Mouse (Mus musculus): ENCODE data around the gene Olfr56.

Olfr56 gene

DNA sequence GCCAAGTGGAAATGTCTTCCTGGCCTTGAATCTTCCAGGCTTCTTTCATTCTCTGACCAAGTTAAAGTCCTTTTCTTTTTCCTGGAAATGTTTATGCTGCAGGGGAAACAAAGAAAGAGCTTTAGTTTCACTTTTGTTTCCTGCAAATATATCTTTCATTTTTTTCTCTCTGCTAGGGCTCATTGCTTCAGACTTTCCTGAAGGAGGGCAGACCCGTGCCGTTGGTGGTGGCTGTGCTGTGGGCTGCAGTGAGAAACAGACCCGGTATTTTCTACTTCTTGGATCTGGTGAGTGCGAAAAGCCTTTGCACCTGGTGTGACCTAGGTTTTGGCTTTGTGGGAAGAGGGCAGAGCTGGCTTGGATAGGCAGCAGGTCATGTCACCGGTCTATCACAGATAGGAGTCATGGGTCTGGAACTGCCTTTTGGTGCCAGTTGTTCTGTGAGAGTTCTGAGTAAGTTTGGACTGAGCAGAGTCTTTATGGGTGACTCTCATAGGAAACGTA, 108.2 kb downstream of the Olfr56 start:
- in situ Hi-C loops (cut with MboI; ENCODE audit: low pct_unique_long_range_greater_than_20kb in 1 of 2, low sequenced_read_pairs in 2 of 2, unreplicated experiment in 1 of 2), result loop anchor here in 1 of 2 experiments (25.0 kb wide), 1 partner anchor 200 kb away; no protein-coding TSS in a partner anchor

DNA sequence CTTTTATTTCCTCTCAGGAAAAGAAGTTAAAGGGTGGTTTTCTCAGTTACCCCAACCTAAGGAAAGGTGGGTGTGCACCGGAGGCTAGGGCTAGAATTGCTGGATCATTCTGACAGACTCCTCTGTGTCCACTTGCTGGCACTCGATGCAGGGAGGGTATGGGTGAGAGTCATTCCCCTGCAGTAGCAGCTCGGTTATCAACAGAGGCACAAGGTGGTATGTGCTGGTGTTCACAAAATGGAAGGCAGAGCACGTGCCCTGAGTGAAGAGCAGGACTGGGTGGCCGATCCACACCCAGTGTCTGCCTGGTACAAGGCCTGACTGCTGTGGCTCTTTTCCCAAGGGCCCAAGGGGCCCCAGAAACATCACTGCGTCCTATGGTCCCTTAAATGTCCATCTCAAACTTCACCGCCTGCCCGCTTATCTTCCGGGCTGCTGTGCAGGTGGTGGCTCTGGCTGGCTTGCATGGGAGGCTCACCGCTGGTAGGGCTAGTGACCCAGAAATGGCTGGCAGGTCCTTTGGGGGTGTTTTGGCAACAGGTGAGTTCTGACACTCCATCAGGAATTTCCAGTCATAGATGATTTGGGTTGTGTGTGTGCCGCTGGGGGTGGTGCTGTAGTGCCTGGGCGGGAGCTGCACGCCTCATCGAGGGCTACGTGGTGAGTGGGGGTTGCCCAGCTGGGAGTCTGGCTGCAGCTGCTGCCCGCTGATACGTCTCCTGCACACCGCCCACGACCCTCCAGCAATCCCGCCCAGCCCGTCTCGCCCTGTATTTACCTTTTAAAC, 109.3 kb downstream of the Olfr56 start:
- in situ Hi-C loops (cut with MboI; ENCODE audit: low pct_unique_long_range_greater_than_20kb in 1 of 2, low sequenced_read_pairs in 2 of 2, unreplicated experiment in 1 of 2), result loop anchor here in 1 of 2 experiments (25.0 kb wide), 1 partner anchor 201 kb away; no protein-coding TSS in a partner anchor

DNA sequence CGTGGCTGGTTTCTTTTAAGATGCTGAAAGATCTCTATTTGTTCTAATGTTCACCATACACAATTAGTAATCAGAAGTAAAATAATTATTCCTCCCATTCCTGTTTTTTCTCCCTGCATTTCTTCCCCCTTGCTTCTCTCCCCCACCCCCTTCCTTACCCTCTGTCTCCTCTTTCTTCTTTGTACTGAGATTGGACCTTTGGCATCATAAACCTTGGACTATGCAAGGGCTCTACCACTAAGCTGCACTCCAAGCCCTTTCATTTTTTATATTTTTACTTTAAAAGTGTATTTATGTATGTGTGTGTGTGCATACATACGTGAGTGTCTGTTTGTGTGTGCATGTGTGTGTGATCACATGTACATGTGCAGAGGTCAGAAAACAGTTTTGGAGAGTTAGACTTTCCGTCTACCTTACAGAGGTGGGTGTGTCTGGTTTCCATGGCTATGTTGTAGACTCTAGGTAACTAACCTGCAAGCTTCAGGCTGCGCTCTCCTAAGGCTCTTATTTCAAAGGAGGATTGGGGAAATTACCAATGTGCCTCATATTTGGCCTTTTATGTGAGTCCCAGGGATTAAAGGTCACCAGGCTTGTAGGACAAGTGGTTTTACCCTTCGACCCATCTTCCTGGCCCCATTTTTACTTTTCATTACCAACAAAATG, 110.4 kb downstream of the Olfr56 start:
- in situ Hi-C loops (cut with MboI; ENCODE audit: low pct_unique_long_range_greater_than_20kb in 1 of 2, low sequenced_read_pairs in 2 of 2, unreplicated experiment in 1 of 2), result loop anchor here in 1 of 2 experiments (25.0 kb wide), 1 partner anchor 202 kb away; no protein-coding TSS in a partner anchor

DNA sequence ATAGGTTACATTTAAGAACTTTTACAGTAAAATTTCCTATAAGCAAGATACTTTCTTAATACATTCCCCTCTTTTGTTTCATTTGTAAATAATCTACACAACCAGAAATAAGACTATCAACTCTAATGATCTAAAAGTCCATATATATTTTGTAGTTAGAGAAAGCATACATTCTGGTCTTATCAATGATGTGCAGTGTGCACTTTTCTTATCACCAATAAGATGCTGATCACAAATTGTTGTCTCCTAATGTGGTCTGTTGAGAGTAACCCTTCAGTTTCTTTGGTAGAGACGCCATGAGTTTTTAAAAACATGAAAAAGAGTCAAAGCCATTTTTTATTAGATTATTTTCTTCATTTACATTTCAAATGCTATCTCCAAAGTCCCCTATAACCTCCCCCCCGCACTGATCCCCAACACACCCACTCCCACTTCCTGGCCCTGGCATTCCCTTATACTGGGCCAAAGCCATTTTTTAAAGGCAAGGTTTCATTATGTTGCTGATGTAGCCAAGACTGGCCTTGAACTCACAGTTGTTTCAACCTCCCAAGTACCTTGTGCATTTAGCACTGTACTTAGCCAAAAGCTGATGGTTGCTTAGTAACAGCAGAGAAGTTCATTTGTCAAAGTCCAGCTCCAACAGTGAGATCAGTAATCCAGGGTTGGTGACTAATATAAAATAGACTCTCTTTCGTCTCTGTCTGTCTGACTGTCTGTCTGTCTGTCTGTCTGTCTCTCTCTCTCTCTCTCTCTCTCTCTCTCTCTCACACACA, 111.2 kb downstream of the Olfr56 start:
- in situ Hi-C loops (cut with MboI; ENCODE audit: low pct_unique_long_range_greater_than_20kb in 1 of 2, low sequenced_read_pairs in 2 of 2, unreplicated experiment in 1 of 2), result loop anchor here (10.0 to 25.0 kb wide), 2 partner anchors 203 to 305 kb away; no protein-coding TSS in a partner anchor

DNA sequence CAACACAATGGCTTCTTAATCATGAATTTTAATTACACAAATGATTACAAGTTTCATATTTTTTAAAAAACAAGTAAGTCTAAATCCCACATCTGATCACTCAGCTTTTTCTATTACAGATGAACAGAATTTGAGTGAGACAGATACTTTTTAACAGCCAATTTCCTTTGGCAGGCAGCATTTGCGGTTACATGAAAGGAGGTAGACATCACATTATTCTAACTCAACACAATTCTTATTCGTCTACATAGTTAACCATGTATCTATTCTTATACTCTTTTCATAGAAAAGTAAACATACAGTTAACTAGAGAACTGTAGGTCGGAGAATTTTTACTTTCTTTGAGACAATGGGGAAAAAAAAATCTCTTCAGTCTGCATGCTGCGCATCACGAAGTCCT, 111.9 kb downstream of the Olfr56 start:
- in situ Hi-C loops (cut with MboI; ENCODE audit: low pct_unique_long_range_greater_than_20kb in 1 of 2, low sequenced_read_pairs in 2 of 2, unreplicated experiment in 1 of 2), result loop anchor here (10.0 to 25.0 kb wide), 2 partner anchors 203 to 306 kb away; no protein-coding TSS in a partner anchor

DNA sequence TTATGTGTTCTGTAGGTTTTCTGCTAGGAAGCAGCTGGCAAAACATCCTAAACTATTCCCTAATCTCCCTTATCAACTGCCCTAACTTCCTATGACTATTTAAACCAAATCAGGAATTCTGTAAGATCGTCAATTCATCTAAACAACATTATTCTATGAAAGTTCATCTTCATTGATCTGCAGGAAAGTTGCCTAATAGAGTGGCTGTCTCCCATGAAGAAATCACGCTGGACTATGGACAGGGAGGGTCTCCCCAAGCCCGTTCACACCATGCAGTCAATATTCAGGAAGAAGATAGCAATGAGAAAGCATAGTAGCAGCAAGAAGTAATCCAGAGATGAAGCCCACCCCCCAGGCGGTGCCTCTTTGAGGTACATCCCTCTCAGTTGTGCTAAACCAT, 112.5 kb downstream of the Olfr56 start:
- in situ Hi-C loops (cut with MboI; ENCODE audit: low pct_unique_long_range_greater_than_20kb in 1 of 2, low sequenced_read_pairs in 2 of 2, unreplicated experiment in 1 of 2), result loop anchor here (10.0 to 25.0 kb wide), 2 partner anchors 204 to 306 kb away; no protein-coding TSS in a partner anchor

DNA sequence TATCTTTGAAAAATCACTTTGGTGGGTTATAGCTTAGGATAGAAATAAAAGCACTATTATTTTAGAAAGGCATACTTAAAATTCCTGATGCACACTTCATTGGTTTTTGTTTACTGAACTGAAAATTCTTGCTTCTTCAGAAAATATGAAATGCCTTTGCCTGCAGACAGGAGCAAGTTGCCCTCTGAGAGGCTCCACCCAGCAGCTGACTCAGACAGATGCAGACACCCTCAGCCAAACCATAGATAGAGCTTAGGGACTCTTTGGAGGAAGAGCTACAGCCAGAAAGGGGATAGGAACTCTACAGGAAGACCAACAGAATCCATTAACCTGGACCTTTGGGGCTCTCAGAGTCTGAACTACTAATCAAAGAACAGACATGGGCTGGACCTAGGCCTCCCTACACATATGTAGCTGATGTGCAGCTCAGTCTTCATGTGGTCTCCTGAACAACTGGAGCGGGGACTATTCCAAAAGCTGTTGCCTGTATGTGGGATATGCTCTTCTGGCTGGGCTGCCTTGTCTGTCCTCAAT, 113.4 kb downstream of the Olfr56 start:
- in situ Hi-C loops (cut with MboI; ENCODE audit: low pct_unique_long_range_greater_than_20kb in 1 of 2, low sequenced_read_pairs in 2 of 2, unreplicated experiment in 1 of 2), result loop anchor here (10.0 to 25.0 kb wide), 2 partner anchors 205 to 307 kb away; no protein-coding TSS in a partner anchor

DNA sequence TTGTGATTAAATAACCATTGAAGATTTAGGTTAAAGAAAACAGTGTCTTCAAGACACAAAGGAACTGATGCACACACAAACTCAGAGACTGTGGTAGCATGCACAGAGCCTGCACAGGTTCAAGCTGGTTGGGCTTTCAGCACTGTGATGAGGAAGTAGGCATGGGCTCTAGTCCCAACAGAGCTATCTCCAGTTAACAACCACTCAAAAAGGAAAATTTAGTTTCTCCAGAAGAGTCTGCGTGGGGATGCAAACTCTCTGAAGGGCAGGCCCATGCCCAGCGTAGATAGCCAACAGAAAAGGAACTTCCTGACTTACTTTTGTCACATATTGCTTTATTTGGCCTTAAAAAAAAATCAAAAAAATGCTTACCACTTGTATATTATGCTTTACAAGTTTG, 114.1 kb downstream of the Olfr56 start:
- in situ Hi-C loops (cut with MboI; ENCODE audit: low pct_unique_long_range_greater_than_20kb in 1 of 2, low sequenced_read_pairs in 2 of 2, unreplicated experiment in 1 of 2), result loop anchor here (10.0 to 25.0 kb wide), 2 partner anchors 205 to 308 kb away; no protein-coding TSS in a partner anchor

DNA sequence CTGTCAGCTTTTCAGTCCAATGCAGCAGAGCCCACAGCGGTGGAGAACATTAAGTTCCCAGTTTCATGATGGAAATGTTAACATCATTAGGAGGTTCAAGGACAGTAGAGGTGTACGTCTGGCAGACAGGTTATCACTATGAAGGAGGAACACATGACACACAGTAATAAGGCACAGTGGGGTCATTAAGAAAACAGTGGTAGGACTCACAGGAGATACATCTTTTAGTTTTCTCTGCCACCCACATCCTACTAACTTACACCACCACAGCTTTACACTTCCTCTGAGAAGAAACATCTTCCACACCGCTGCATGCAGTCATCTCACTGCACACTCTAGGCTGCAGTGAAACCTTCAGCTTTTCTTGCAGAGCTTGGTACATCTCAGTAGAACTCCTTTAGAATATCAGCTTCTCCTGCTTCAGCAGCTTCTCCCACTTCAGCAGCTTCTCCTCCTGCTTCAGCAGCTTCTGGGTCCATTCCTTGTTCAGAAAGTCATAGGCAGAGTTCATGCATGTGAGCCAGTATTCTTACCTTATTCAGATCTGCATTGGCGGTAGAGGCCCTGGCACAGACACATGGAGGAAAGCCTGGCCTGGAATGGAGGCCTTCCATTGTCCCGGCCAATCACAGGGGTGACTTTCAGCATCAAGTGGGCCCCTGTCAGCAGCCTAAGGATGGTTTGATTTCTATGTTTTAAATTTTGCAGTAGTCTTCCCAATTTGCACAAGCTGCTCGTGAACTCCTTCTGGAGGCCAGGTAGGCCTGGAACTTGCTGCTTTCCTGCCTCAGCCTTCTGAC, 115.4 kb downstream of the Olfr56 start:
- in situ Hi-C loops (cut with MboI; ENCODE audit: low pct_unique_long_range_greater_than_20kb in 1 of 2, low sequenced_read_pairs in 2 of 2, unreplicated experiment in 1 of 2), result loop anchor here (10.0 to 25.0 kb wide), 2 partner anchors 207 to 309 kb away; no protein-coding TSS in a partner anchor

DNA sequence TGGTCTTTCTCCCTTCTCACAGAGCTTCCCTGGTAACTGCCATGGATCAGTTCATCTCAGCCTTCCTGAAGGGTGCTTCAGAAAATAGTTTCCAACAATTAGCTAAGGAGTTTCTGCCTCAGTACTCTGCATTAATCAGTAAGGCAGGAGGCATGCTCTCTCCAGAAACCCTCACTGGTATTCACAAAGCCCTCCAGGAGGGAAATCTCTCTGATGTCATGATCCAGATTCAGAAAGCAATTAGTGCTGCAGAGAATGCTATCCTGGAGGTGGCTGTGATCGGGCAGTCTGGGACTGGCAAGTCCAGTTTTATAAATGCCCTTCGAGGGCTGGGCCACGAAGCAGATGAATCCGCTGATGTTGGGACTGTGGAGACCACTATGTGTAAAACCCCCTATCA, 116.7 kb downstream of the Olfr56 start:
- in situ Hi-C loops (cut with MboI; ENCODE audit: low pct_unique_long_range_greater_than_20kb in 1 of 2, low sequenced_read_pairs in 2 of 2, unreplicated experiment in 1 of 2), result loop anchor here (5.0 to 25.0 kb wide), 3 partner anchors 208 to 311 kb away; no protein-coding TSS in a partner anchor

DNA sequence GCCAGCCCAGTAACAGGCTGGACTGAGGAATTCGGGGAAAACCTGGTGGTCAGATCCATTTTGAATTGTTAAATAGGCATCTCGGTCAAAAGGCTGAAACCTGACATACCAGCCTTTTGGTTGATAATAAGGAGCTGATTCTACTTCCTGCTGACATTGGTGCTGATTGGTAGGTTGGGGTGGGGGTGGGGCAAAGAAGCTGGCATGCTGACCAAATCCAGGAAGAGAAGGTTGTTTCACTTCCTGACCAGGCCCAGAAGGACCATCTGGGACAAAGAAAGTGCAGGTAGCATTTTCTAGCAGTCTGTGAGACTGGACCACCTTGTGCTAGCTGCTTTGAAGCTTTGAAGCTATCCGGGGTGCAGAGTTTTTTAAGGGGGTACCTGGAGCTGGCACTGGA, 121.7 kb downstream of the Olfr56 start:
- in situ Hi-C loops (cut with MboI; ENCODE audit: low pct_unique_long_range_greater_than_20kb in 1 of 2, low sequenced_read_pairs in 2 of 2, unreplicated experiment in 1 of 2), result no loop called here

DNA sequence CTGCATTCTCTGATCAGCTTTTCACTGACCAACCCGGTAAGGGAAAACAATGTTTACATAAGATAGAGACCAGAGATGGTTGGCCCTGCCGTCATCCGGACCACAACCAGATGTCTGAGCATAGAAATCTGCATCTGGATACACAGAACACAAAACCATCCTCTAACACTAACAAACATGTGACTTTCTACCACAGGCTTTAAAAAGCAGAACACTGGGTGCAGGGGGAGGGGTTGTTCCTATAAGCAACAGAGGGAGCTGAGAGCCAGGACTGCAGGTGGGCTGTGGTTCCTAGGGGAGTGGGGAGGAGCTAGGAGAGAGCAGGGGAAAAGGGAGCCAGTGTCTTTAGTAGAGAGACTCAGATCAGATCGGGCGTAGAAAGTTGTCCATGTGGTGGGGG, 122.8 kb downstream of the Olfr56 start:
- in situ Hi-C loops (cut with MboI; ENCODE audit: low pct_unique_long_range_greater_than_20kb in 1 of 2, low sequenced_read_pairs in 2 of 2, unreplicated experiment in 1 of 2), result no loop called here

DNA sequence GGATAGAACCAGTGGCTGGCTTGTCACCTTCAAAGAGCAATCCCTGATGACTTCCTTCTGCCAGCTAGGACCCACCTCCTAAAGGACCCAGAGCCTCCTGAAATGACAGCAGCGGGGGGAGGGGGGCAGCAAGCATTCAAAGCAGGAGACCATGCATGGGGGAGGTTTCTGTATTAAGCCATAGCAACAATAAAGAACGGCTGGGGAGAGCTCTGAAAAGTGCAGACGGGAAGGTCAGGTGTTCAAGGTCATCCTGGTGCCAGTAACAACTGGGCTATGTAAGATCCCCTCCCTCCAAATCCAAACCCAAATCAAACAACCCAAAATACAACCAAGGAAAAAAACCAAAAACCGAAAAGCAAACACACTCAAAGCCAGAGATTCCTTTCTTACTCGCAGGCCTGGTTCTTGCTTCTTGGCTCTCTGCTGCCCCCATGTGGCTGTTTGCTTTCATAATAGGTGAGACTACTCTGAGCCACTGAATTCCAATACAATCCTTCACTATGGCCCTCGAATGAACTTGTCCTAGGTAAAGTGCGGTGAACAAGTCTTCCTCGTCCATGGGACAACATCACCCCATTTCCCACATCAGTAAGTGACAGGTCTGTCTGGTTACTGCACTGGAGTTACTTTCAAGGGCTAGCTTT, 124.5 kb downstream of the Olfr56 start:
- in situ Hi-C loops (cut with MboI; ENCODE audit: low pct_unique_long_range_greater_than_20kb in 1 of 2, low sequenced_read_pairs in 2 of 2, unreplicated experiment in 1 of 2), result no loop called here

DNA sequence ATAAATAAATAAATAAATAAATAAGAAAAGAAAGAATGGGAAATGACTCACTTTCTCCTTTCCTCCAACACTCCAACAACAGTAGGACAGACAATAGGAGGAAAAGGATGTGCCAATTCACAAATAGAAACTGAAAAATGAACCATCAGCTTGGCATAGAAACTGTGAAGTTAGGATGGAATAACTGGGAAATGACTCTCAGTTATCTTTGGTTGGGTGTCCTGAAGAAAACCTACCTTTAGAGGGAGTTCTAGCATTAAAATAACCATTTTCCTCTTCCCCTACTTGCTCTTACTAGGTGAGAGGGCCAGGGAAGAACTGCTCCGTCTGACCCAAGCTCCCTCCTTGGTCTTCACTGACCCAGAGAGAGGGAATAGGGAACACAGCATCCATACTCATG, 127.1 kb downstream of the Olfr56 start:
- in situ Hi-C loops (cut with MboI; ENCODE audit: low pct_unique_long_range_greater_than_20kb in 1 of 2, low sequenced_read_pairs in 2 of 2, unreplicated experiment in 1 of 2), result no loop called here

DNA sequence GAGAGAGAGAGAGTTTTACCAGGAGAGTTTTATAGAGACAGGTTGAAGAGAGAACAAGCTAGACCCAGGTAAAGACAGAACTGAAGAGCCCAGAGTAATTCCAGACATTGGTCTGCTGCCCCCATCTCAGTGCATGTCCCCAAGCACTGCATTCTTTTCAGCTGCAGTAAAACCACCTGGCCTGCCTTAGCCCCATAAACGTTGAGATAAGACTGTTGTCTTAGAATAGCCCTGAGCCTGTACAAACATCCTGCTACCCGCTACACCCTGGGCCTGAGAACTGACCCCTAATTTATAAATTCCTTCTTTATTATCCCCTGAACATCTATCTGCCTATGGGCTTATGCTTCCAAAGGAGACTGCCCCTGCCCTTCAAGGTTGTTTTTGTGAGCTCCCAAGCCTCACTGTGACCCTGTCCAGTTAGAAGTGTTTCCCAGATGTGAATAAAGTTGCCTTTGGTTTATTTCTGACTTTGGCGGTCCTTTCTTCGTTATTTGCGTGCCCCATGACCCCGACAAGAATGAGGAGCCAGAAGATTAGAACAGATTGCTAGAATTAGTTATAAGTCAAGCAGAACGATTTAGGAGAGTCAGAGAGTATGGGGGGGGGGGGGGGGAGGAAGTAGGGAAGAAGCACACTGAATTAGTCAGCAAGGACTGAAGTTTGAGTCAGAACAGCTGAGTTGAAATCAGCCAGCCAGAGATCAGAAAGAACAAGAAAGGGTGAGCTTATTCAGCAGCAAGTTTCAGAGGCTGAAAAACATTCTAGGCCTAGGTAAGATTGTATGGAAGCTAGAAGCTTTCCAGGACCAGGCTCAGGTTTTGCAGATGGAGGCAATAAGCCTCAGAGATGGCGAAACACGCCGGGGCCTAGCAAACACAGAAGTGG, 129.2 kb downstream of the Olfr56 start:
- in situ Hi-C loops (cut with MboI; ENCODE audit: low pct_unique_long_range_greater_than_20kb in 1 of 2, low sequenced_read_pairs in 2 of 2, unreplicated experiment in 1 of 2), result no loop called here

DNA sequence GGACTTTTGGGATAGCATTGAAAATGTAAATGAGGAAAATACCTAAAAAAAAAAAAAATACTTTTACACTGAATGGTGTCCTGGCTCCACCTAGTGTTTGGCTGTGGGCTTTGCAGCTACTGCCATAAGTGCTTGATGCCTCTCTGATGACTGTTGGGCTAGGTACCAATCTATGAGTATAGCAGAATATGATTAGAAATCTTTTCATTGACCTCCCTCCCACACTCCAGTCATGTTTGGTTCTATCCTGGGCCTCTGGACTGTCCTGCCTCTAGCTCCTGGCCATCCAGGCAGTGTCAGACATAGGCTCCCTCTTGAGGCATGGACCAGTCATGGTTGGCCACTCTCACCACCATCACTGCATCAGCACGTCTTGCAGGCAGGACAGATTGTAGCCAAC, 130.1 kb downstream of the Olfr56 start:
- in situ Hi-C loops (cut with MboI; ENCODE audit: low pct_unique_long_range_greater_than_20kb in 1 of 2, low sequenced_read_pairs in 2 of 2, unreplicated experiment in 1 of 2), result no loop called here

All from mouse embryonic stem cell (cell line).